Mouse (Mus musculus) bone marrow, adult 2 months (tissue): Measurements from ENCODE around the gene Reep6. TPM values are rescaled to one million over a fixed set of nuclear protein-coding genes. Genes with fewer than 3 reads are reported as not detected.
A peak's percentile ranks its signal among the peaks of the same experiment; 100 is the strongest.

ENCODE experiments used
- H3K27ac ChIP-seq: fragments of 200-500 bp; 2 replicates; pipeline ENCODE4 v1.5.1; 2012; ENCODE audit warnings: low read depth, mild to moderate bottlenecking, control low read depth, inconsistent platforms, low read length; ENCODE audit not compliant: control insufficient read depth, poor library complexity, insufficient read depth
- H3K4me1 ChIP-seq: fragments of 200-500 bp; 2 replicates; pipeline ENCODE4 v1.6.1; 2011; ENCODE audit warnings: low read length; ENCODE audit not compliant: control insufficient read depth, insufficient read depth
- H3K4me3 ChIP-seq: fragments of 200-500 bp; replicated peaks from 2 replicates; pipeline ENCODE3; 2011; ENCODE audit warnings: mild to moderate bottlenecking, low read depth, low read length, control low read depth; ENCODE audit not compliant: control insufficient read depth
- CTCF ChIP-seq: fragments of 200-500 bp; IDR thresholded peaks from 2 replicates; pipeline ENCODE4 v1.5.1; 2011; ENCODE audit warnings: low read length, control low read depth; ENCODE audit not compliant: control insufficient read depth, insufficient read depth
- POLR2A ChIP-seq: fragments of 200-500 bp; IDR thresholded peaks from 2 replicates; pipeline ENCODE4 v1.6.1; 2011; ENCODE audit warnings: low read depth, mild to moderate bottlenecking, control low read depth, low read length, borderline replicate concordance; ENCODE audit not compliant: control insufficient read depth
- WGBS: fragments of 180-500 bp; shearing (Covaris S2); methylation state at CpG from one replicate; pipeline ENCODE4 v1.1.7; 2018; 5-methylcytosine and 5-hydroxymethylcytosine counted together
- polyA plus RNA-seq: library from polyadenylated mRNA; stranded (reverse); fragments of >200 nt; gene quantifications from 2 replicates; pipeline ENCODE4 v1.2.4, GENCODE M21; 2011; ENCODE audit warnings: low replicate concordance; ENCODE audit not compliant: missing spikeins, insufficient read depth, insufficient read length

Gene Reep6
- 4.2 and 6.5 TPM in 2 replicates for polyA plus RNA-seq

- TF ChIP-seq CTCF: no peak
- no peak for TF ChIP-seq POLR2A
- Histone ChIP-seq H3K4me1 (no peaks in the 10 kb centered on the region; the same call in none of the 2 replicates), H3K27ac (peak within 1 kb of the TSS; percentile 24; the same call in 1 of the 2 replicates), H3K4me3 (peak within 1 kb of the TSS; percentile 51)
- WGBS: 8% methylated on average over 36 of the region's 36 CpGs
These were observed at the start of gene Reep6, which contains the start of gene Pcsk4 for GRCm38 (mm10) chr10:80329273-80330081. TSS of gene Reep6 (plus strand) at chr10:80329953. TSS of gene Pcsk4 (minus strand) at chr10:80329498.

- WGBS: 88% methylated on average over 7 of the region's 7 CpGs
- peak overlapping the region; percentile 31; the same call in 1 of the 2 replicates for H3K27ac ChIP-seq
- no peak overlapping the region for H3K4me3 ChIP-seq
These were observed 48.4 kb upstream of the Reep6 start for GRCm38 (mm10) chr10:80281304-80281703.

GRCm38 (mm10) chr10:80281921-80282371, 47.8 kb upstream of the Reep6 start:
- no peaks in the 10 kb centered on the region; the same call in 1 of the 2 replicates for H3K4me1 ChIP-seq
- TF ChIP-seq POLR2A (no peak), CTCF (no peak)
- WGBS: 45% methylated on average over 8 of the region's 8 CpGs
- H3K27ac ChIP-seq: peak overlapping the region; percentile 31
- no peak overlapping the region for H3K4me3 ChIP-seq

More at GRCm38 (mm10) chr10:80281304-80281703, 48.4 kb upstream of the Reep6 start:
- no peak for TF ChIP-seq CTCF
- TF ChIP-seq POLR2A: no peak
- H3K4me1 ChIP-seq: no peaks in the 10 kb centered on the region; the same call in 1 of the 2 replicates

- Histone ChIP-seq H3K4me1 (no peaks in the 10 kb centered on the region; the same call in 1 of the 2 replicates), H3K4me3 (no peak overlapping the region), H3K27ac (peak overlapping the region; percentile 1; the same call in 1 of the 2 replicates)
- WGBS: 86% methylated on average over 20 of the region's 20 CpGs
- TF ChIP-seq CTCF (no peak), POLR2A (no peak)
These were observed 47.0 kb upstream of the Reep6 start for GRCm38 (mm10) chr10:80282481-80283441.

GRCm38 (mm10) chr10:80285222-80286070, 44.3 kb upstream of the Reep6 start:
- 82% methylated on average over 15 of the region's 15 CpGs for WGBS

GRCm38 (mm10) chr10:80288097-80288496, 41.7 kb upstream of the Reep6 start:
- TF ChIP-seq POLR2A (no peak), CTCF (no peak)

More at GRCm38 (mm10) chr10:80285222-80286070, 44.3 kb upstream of the Reep6 start:
- Histone ChIP-seq H3K27ac (no peak overlapping the region), H3K4me3 (no peak overlapping the region), H3K4me1 (no peaks in the 10 kb centered on the region; the same call in 1 of the 2 replicates)
- TF ChIP-seq POLR2A: no peak
- TF ChIP-seq CTCF: no peak

GRCm38 (mm10) chr10:80288657-80289056, 41.1 kb upstream of the Reep6 start:
- H3K4me1 ChIP-seq: peaks cover 2% of the 10 kb centered on the region; the same call in 1 of the 2 replicates
- TF ChIP-seq POLR2A: no peak
- no peak for TF ChIP-seq CTCF
- H3K4me3 ChIP-seq: no peak overlapping the region
- 69% methylated on average over 8 of the region's 8 CpGs for WGBS
- H3K27ac ChIP-seq: no peak overlapping the region

More at GRCm38 (mm10) chr10:80288097-80288496, 41.7 kb upstream of the Reep6 start:
- no peak overlapping the region for H3K4me3 ChIP-seq
- no peaks in the 10 kb centered on the region for H3K4me1 ChIP-seq
- 92% methylated on average over 12 of the region's 12 CpGs for WGBS
- H3K27ac ChIP-seq: no peak overlapping the region
